Mouse (Mus musculus) lung, postnatal 4 days (tissue): ENCODE data around the gene Ndufb7.
"Not testable (repeated sequence)": the region's sequence is repeated elsewhere in the genome, so short reads cannot be mapped to it uniquely, and the experiment has no call there.

Source experiments
- DNase-seq, 2 experiments: peaks; one replicate each; pipeline ENCODE4 v3.0.0; 2021

The Ndufb7 gene

GRCm38 (mm10) chr8:83576516-83576895, 10.0 kb downstream of the Ndufb7 start:
- DNase-seq, result no peak

- no peak for DNase-seq
These were observed 10.4 kb downstream of the Ndufb7 start for GRCm38 (mm10) chr8:83576921-83577320.

GRCm38 (mm10) chr8:83577384-83577791, 10.9 kb downstream of the Ndufb7 start:
- DNase-seq, result no peak

GRCm38 (mm10) chr8:83578131-83579055, 11.9 kb downstream of the Ndufb7 start:
- peak in 1 of 2 experiments; percentile 4 for DNase-seq

- no peak for DNase-seq
These were observed 13.2 kb downstream of the Ndufb7 start for GRCm38 (mm10) chr8:83579676-83580075.

GRCm38 (mm10) chr8:83580826-83581225, 14.4 kb downstream of the Ndufb7 start:
- DNase-seq, result no peak

GRCm38 (mm10) chr8:83582226-83582625, 15.8 kb downstream of the Ndufb7 start:
- DNase-seq, result no peak

- DNase-seq, result no peak
These were observed 16.8 kb downstream of the Ndufb7 start for GRCm38 (mm10) chr8:83583236-83583635.

GRCm38 (mm10) chr8:83584771-83585170, 18.3 kb downstream of the Ndufb7 start:
- no peak for DNase-seq

- no peak for DNase-seq
These were observed 18.9 kb downstream of the Ndufb7 start for GRCm38 (mm10) chr8:83585333-83585732.

- DNase-seq, result no peak
These were observed 21.2 kb downstream of the Ndufb7 start for GRCm38 (mm10) chr8:83587644-83588043.

GRCm38 (mm10) chr8:83588886-83589285, 22.4 kb downstream of the Ndufb7 start:
- no peak for DNase-seq

GRCm38 (mm10) chr8:83590488-83591023, 24.1 kb downstream of the Ndufb7 start:
- DNase-seq, result no peak

- DNase-seq, result no peak
These were observed 26.2 kb downstream of the Ndufb7 start for GRCm38 (mm10) chr8:83592682-83593081.

- DNase-seq, result no peak
These were observed 27.1 kb downstream of the Ndufb7 start for GRCm38 (mm10) chr8:83593325-83594166.

GRCm38 (mm10) chr8:83594167-83595049, 27.9 kb downstream of the Ndufb7 start:
- peak; percentile 97 to 98 for DNase-seq

- not testable (repeated sequence) for DNase-seq
These were observed 28.5 kb downstream of the Ndufb7 start for GRCm38 (mm10) chr8:83595050-83595345.

- no peak for DNase-seq
These were observed 29.9 kb downstream of the Ndufb7 start for GRCm38 (mm10) chr8:83596369-83596768.

GRCm38 (mm10) chr8:83598146-83598545, 31.7 kb downstream of the Ndufb7 start:
- no peak for DNase-seq

- DNase-seq, result no peak
These were observed 33.3 kb downstream of the Ndufb7 start for GRCm38 (mm10) chr8:83599814-83600213.

GRCm38 (mm10) chr8:83602650-83603029, 36.2 kb downstream of the Ndufb7 start:
- no peak for DNase-seq

GRCm38 (mm10) chr8:83607661-83608397, 41.4 kb downstream of the Ndufb7 start, which contains the start of the genes Tecr and Dnajb1:
Gene Tecr (minus strand): TSS chr8:83607971.
Gene Dnajb1 (plus strand): TSS chr8:83608193.
- peak; percentile 100 for DNase-seq
